Mouse (Mus musculus): ENCODE results near the gene Erv3. TPM values are rescaled to one million over a fixed set of nuclear protein-coding genes. Genes with fewer than 3 reads are reported as not detected.
"Not testable (repeated sequence)": the region's sequence is repeated elsewhere in the genome, so short reads cannot be mapped to it uniquely, and the experiment has no call there.

Erv3 gene
- polyA plus RNA-seq, 1 experiment from 2014 or later = not detected

DNA sequence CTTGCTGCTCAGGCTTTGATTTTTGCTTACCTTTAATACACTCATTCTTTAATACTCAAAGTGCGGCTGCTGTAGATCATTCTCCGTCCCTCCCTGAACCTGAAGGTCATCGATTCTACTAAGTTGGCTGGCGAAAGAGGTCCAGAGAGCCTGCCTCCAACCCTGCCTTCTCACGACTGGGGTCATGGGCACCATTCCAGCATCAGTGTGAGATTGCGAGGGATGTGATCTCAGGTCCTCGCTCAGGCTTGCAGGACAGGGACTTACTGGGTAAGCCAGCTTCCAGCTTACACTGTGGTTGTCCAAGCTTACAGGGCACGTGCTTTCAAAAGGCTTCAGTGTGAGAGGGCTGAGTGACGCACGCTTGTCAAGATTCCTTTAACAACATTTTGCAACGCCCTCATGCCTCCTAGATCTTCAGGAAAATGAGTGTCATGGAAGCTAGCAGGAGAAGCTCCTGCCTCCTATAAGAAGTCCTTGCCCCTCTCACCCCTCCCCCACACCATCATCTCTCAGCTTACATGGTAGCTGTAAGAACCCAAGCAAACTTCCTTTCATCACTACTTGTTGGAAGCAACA lies 13.3 kb downstream of the Erv3 start:
- CTCF ChIA-PET = interaction anchor here (1.1 kb wide), 1 partner anchor 33 kb away, joined by 3 read pairs; no protein-coding TSS in a partner anchor
- ATAC-seq = no peak
- POLR2A ChIA-PET = no interaction called here
- in situ Hi-C loops (cut with MboI; ENCODE audit: low pct_unique_long_range_greater_than_20kb) = loop anchor here (25.0 kb wide), 1 partner anchor 91 kb away; no protein-coding TSS in a partner anchor
- no peak for TF ChIP-seq CTCF (IDR thresholded peaks at IDR 0.05)
- DNase-seq (ENCODE audit: low read depth, low spot score) = no peak
- H3K27me3 ChIP-seq = no peaks in the 10 kb centered on the region

DNA sequence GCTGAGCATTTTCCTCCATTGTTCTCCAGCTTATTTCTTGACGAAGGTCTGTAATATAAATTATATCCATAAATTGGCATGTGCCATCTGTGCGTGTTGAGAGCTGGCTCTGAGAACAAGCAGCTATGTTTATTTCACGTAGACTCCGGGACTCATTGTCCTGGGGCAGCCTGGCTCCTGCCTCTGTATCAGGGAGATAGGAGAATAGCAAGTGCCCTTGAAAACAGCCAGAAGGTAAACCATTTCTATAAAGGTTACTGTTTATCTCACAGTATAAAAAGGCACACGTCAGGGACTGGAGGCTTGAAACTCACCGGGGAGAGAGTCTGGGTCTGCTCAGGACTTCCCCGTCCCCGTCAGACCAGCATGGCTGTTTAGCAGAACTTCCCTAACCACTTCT lies 13.9 kb downstream of the Erv3 start:
- in situ Hi-C loops (cut with MboI; ENCODE audit: low pct_unique_long_range_greater_than_20kb) = loop anchor here (25.0 kb wide), 1 partner anchor 92 kb away; no protein-coding TSS in a partner anchor
- DNase-seq (ENCODE audit: low read depth, low spot score) (no peak), ATAC-seq (no peak)
- H3K27me3 ChIP-seq = no peaks in the 10 kb centered on the region
- CTCF ChIA-PET = interaction anchor here (1.1 kb wide), 1 partner anchor 33 kb away, joined by 3 read pairs; no protein-coding TSS in a partner anchor
- POLR2A ChIA-PET = interaction anchor here (0.6 kb wide), 1 partner anchor 43 kb away, joined by 3 read pairs; no protein-coding TSS in a partner anchor
- no peak for TF ChIP-seq CTCF (IDR thresholded peaks at IDR 0.05)

DNA sequence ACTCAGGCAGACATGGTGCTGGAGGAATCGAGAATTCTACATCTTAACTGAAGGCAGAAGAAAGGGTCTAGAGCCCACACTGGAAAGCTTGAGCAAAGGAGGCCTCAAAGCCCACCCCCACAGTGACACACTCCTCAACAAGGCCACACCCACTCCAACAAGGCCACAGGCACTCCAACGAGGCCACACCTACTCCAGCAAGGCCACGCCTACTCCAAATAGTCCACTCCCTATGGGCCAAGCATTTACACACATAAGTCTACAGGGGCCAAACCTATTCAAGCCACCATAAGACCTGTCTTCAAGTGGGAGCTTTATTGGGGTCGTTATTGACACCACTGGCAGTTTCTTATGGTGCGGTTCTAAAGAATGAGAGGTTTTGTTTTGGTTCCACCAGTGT lies 17.0 kb downstream of the Erv3 start:
- POLR2A ChIA-PET = interaction anchor here (1.2 kb wide), 1 partner anchor 9 kb away, joined by 3 read pairs; no protein-coding TSS in a partner anchor
- no peak for TF ChIP-seq CTCF (IDR thresholded peaks at IDR 0.05)
- H3K27me3 ChIP-seq = no peaks in the 10 kb centered on the region
- in situ Hi-C loops (cut with MboI; ENCODE audit: low pct_unique_long_range_greater_than_20kb) = loop anchor here (25.0 kb wide), 1 partner anchor 95 kb away; no protein-coding TSS in a partner anchor
- ATAC-seq (no peak), DNase-seq (ENCODE audit: low read depth, low spot score) (no peak)
- CTCF ChIA-PET = no interaction called here

DNA sequence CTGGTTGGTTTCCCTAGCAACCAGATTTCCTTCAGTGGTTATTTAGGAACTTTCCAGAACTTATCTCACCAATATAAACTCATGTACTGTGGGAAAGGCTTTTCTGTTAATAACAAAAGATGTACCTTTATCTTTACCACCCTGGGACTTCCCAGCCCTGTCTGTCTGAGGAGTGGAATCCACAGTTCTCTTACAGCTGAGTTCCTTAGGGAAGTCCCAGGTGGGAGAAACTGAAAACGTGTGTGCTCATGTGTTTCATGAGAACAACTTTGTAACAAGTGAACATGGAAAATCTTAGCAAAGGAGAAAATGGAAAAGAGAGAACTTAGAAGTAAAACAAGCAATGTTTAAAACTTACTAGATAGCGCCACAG lies 18.2 kb downstream of the Erv3 start:
- ChIA-PET POLR2A (no interaction called here), CTCF (interaction anchor here (1.7 kb wide), 1 partner anchor 17 kb away, joined by 4 read pairs; no protein-coding TSS in a partner anchor)
- no peak for TF ChIP-seq CTCF (IDR thresholded peaks at IDR 0.05)
- DNase-seq (ENCODE audit: low read depth, low spot score) (no peak), ATAC-seq (no peak)
- H3K27me3 ChIP-seq = no peaks in the 10 kb centered on the region
- in situ Hi-C loops (cut with MboI; ENCODE audit: low pct_unique_long_range_greater_than_20kb) = loop anchor here (25.0 kb wide), 1 partner anchor 96 kb away; no protein-coding TSS in a partner anchor

DNA sequence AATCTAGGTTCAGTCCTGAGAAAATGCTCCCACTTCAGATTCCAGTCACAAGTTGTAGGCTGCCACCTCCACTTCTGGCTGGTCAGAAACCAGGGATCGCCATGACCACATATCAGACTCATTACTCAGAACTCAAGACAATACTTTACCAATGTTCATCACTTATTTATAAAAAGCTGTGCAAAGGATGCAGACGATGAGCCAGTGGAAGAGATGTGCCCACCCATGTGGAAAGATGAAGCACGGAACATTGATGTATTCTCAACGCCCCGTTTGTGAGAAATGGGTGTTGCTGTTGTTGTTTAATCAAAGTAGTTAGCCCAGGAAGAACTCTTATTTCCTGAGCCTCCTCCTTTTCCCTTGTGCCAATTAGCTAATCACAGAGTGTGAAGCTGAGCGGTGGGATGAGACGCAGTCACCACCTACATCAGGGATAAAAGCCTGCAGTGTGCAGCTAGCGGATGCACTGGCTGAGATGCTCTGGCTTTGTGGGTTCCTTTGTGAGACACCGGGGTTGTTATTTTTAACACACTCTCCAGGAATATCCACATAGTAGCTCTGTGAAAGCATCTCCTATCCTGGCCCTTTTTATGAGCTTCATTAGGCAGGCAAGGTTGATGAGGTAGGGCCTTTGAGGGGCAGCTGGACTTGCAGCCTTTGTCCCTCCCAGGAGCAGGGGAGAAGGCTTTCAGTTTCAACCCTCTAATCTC lies 18.8 kb downstream of the Erv3 start:
- CTCF ChIA-PET = interaction anchor here (1.2 to 1.7 kb wide), 2 partner anchors 11 to 17 kb away, joined by 4 read pairs; no protein-coding TSS in a partner anchor
- no peaks in the 10 kb centered on the region for H3K27me3 ChIP-seq
- in situ Hi-C loops (cut with MboI; ENCODE audit: low pct_unique_long_range_greater_than_20kb) = loop anchor here (25.0 kb wide), 1 partner anchor 97 kb away; no protein-coding TSS in a partner anchor
- no peak for DNase-seq (ENCODE audit: low read depth, low spot score)
- POLR2A ChIA-PET = interaction anchor here (0.7 kb wide), 1 partner anchor 762 kb away, joined by 3 read pairs; no protein-coding TSS in a partner anchor
- no peak for TF ChIP-seq CTCF (IDR thresholded peaks at IDR 0.05)
- ATAC-seq = no peak

DNA sequence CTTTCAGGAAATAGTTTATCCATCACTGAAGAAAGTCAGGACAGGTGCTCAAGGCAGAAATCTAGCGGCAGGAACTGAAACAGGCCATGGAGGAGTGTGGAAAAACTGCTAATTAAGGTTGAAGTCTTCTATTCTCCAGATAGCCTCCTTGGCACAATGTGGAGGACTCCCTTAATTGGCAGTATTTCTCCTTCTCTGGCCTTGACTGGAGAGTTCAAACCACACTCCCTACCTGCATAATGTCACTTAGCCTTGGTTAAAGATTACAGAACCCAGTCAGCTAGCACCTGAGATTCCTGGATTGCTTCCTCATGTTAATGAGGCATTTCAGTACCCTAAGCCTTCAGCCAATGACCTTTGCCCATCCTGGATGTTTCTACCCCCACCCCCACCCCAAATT lies 25.3 kb downstream of the Erv3 start:
- CTCF ChIA-PET = no interaction called here
- no peaks in the 10 kb centered on the region for H3K27me3 ChIP-seq
- no peak for DNase-seq (ENCODE audit: low read depth, low spot score)
- POLR2A ChIA-PET = no interaction called here
- TF ChIP-seq CTCF (IDR thresholded peaks at IDR 0.05) = no peak
- in situ Hi-C loops (cut with MboI; ENCODE audit: low pct_unique_long_range_greater_than_20kb) = loop anchor here (25.0 kb wide), 1 partner anchor 103 kb away; no protein-coding TSS in a partner anchor
- no peak for ATAC-seq

DNA sequence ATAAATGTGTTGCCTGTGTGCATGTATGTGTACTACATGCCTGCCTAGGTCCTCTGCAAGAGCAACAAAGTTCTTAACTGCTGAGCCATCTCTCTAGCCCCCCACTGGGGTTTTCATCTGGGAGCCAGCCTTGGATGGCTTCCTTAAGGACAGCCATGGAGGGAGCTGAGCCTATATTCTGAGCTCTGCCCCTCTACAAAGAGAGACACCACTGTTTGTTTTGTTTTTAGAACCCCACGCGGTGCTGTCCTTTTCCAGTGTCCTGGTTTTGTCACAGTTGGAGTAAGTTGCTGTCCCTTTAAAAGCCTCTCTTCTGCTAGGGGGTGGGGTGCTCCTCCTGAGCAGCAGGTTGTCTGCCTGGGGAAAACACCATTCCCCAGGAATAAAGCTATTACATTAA lies 27.7 kb downstream of the Erv3 start:
- no peaks in the 10 kb centered on the region for H3K27me3 ChIP-seq
- DNase-seq (ENCODE audit: low read depth, low spot score) = no peak
- TF ChIP-seq CTCF (IDR thresholded peaks at IDR 0.05) = no peak
- in situ Hi-C loops (cut with MboI; ENCODE audit: low pct_unique_long_range_greater_than_20kb) = loop anchor here (25.0 kb wide), 1 partner anchor 105 kb away; no protein-coding TSS in a partner anchor
- ChIA-PET CTCF (interaction anchor here (1.2 kb wide), 1 partner anchor 102 kb away, joined by 3 read pairs; no protein-coding TSS in a partner anchor), POLR2A (no interaction called here)
- no peak for ATAC-seq

DNA sequence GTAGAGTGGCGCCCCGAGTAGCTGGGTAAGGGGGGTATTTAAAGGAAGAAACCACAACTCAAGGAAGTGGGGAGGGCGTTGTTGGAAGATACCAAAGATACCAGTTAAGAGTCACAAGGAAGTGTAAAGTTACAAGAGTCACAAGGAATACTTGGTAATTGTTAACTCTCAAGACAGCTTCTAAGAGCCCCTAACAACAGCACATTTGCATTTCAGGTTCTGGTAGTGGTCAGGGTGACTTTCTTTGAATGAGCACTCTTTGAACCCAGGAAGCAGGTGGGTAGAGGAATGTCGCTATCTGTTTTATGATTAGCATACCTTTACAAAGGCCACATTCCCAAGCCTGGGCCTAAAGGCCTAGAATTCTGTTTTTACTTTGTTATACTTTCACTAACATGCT lies 28.6 kb downstream of the Erv3 start:
- in situ Hi-C loops (cut with MboI; ENCODE audit: low pct_unique_long_range_greater_than_20kb) = loop anchor here (25.0 kb wide), 1 partner anchor 106 kb away; no protein-coding TSS in a partner anchor
- CTCF ChIA-PET; ATAC-seq; DNase-seq (ENCODE audit: low read depth, low spot score); H3K27me3 ChIP-seq: not testable (repeated sequence)
- POLR2A ChIA-PET = interaction anchor here (0.6 kb wide), 1 partner anchor 113 kb away, joined by 5 read pairs; no protein-coding TSS in a partner anchor

DNA sequence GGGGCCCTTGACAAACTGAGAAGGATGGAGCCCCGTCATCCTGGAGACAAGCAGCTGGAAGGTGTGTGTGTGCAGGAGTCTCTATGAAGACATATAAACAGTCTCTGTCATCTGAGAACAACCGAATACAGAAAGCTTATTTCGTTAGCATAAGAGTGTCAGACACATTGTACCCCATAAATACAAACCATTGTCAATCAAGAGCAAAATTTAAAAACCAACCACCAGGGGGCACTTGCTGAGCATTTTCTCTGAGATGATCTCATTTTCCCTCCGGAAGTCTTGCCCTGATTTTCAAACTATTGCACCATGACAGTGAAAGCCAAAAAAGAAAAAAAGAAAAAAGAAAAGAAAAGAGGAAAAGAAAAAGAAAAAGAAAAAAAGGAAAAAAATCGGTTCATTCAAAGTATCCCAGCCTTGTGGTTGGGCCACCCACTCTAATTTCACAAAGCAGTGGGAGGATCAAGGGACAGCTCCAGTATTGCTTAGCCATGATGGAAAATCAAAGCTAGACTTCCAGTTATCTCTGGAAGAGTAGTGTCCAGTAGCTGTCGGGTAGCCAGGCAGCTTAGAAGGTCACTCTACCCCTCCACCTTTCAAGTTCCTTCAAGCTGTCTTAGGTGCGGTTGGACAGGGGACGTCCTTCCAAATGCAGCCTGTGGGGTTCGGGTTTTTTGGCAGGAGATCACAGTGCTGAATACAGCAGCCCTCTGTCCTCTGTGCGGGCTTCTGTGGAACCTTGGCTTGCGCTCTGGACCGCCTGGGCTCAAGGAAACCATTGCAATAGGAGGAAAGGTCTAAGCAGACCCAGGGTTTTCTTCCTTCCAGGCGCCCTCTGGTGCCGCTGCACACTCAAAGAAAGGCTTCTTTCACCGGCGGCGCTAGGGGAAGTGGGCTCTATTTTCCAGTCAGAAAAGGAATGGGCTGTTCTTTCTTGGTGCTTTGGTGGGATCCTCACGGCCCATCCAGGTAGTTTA lies 31.3 kb downstream of the Erv3 start:
- ChIA-PET CTCF (interaction anchor here (1.7 to 3.6 kb wide), 4 partner anchors 81 to 123 kb away, joined by 6 to 28 read pairs (median 21); partner anchors contain the start of genes Prn, Prnd and Prnp), POLR2A (no interaction called here)
- peak; percentile 70 for TF ChIP-seq CTCF (IDR thresholded peaks at IDR 0.05)
- H3K27me3 ChIP-seq = no peaks in the 10 kb centered on the region
- ATAC-seq = no peak
- peak; percentile 19 for DNase-seq (ENCODE audit: low read depth, low spot score)
- in situ Hi-C loops (cut with MboI; ENCODE audit: low pct_unique_long_range_greater_than_20kb) = loop anchor here (25.0 kb wide), 1 partner anchor 109 kb away; no protein-coding TSS in a partner anchor

Measured in Patski (cell line).